Mouse (Mus musculus) stomach, embryonic 16.5 days (tissue): ENCODE measurements around the gene Cacna2d2. TPM values are rescaled to one million over a fixed set of nuclear protein-coding genes. Genes with fewer than 3 reads are reported as not detected.
"Not testable (repeated sequence)": the region's sequence is repeated elsewhere in the genome, so short reads cannot be mapped to it uniquely, and the experiment has no call there.

ENCODE experiments used
- ATAC-seq: fragments of 200-750 bp; cut with Nextera tagmentation; 2 replicates; pipeline ENCODE4 v1.8.0; 2017; ENCODE audit warnings: moderate number of reproducible peaks, moderate TSS enrichment; ENCODE audit not compliant: insufficient read depth, low FRiP score
- H3K27ac ChIP-seq: fragments of 300-500 bp; sonication (generic); 2 replicates; pipeline ENCODE4 v1.5.1; 2014; ENCODE audit warnings: low read length
- H3K27me3 ChIP-seq: fragments of 300-500 bp; sonication (generic); 2 replicates; pipeline ENCODE4 v1.6.1; 2014; ENCODE audit warnings: low read length, control low read depth, mixed read lengths; ENCODE audit not compliant: control insufficient read depth, insufficient read depth
- H3K36me3 ChIP-seq: fragments of 300-500 bp; sonication (generic); 2 replicates; pipeline ENCODE4 v1.6.1; 2014; ENCODE audit warnings: low read length; ENCODE audit not compliant: control insufficient read depth, insufficient read depth
- H3K4me1 ChIP-seq: fragments of 300-500 bp; sonication (generic); 2 replicates; pipeline ENCODE4 v1.6.1; 2014; ENCODE audit warnings: low read length, control low read depth, mixed read lengths; ENCODE audit not compliant: control insufficient read depth, insufficient read depth
- H3K4me2 ChIP-seq: fragments of 300-500 bp; sonication (generic); 2 replicates; pipeline ENCODE4 v1.6.1; 2014; ENCODE audit warnings: low read depth, low read length, mixed read lengths
- H3K4me3 ChIP-seq: fragments of 300-500 bp; sonication (generic); replicated peaks from 2 replicates; pipeline ENCODE4 v1.5.1; 2014; ENCODE audit warnings: mild to moderate bottlenecking, low read length
- H3K9ac ChIP-seq: fragments of 300-500 bp; sonication (generic); 2 replicates; pipeline ENCODE4 v1.6.1; 2014; ENCODE audit warnings: low read length
- H3K9me3 ChIP-seq: fragments of 300-500 bp; sonication (generic); replicated peaks from 2 replicates; pipeline ENCODE4 v1.6.1; 2016; ENCODE audit warnings: low read length, control low read depth; ENCODE audit not compliant: control insufficient read depth
- WGBS: fragments of 180-500 bp; shearing (Covaris S2); extraction: QIAGEN DNeasy Blood & Tissue Kit; methylation state at CpG from one replicate; pipeline ENCODE4 v1.1.7; 2014; 5-methylcytosine and 5-hydroxymethylcytosine counted together
- polyA plus RNA-seq: library from polyadenylated mRNA; unstranded; fragments of >200 nt; fragmentation: Nextera tagmentation; extraction: Ambion mirVana; gene quantifications from 2 replicates; pipeline ENCODE4 v1.2.1, GENCODE M21; 2015

Gene Cacna2d2
- polyA plus RNA-seq, 1 experiment from 2014 or later = 0.19 TPM

- not testable (repeated sequence) for H3K4me2 ChIP-seq, H3K27ac ChIP-seq, H3K27me3 ChIP-seq, H3K4me3 ChIP-seq, ATAC-seq, H3K9ac ChIP-seq, H3K9me3 ChIP-seq
- H3K4me1 ChIP-seq = peaks cover 39% of the 10 kb centered on the region
- 85% methylated on average over 6 of the region's 6 CpGs for WGBS
- H3K36me3 ChIP-seq = peaks cover 15% of the 10 kb centered on the region
Measured at GRCm38 (mm10) chr9:107573774-107574173, 174.4 kb downstream of the Cacna2d2 start.

- Histone ChIP-seq H3K27ac (peak overlapping the region; percentile 89), H3K9ac (peak overlapping the region; percentile 67; the same call in 1 of the 2 replicates), H3K9me3 (no peaks in the 10 kb centered on the region), H3K27me3 (no peaks in the 10 kb centered on the region), H3K4me3 (no peak overlapping the region), H3K36me3 (peaks cover 15% of the 10 kb centered on the region), H3K4me2 (peak overlapping the region; percentile 56), H3K4me1 (peaks cover 38% of the 10 kb centered on the region)
- WGBS = 62% methylated on average over 14 of the region's 14 CpGs
- ATAC-seq = peak; percentile 76
Measured at GRCm38 (mm10) chr9:107575579-107576356, 176.4 kb downstream of the Cacna2d2 start.

GRCm38 (mm10) chr9:107576357-107577107, 177.1 kb downstream of the Cacna2d2 start, which contains the start of gene Hyal1:
TSS of gene Hyal1 (plus strand) at chr9:107576927.
- peak within 1 kb of the TSS; percentile 89 for H3K27ac ChIP-seq
- H3K4me2 ChIP-seq = peak within 1 kb of the TSS; percentile 56
- peak within 1 kb of the TSS; percentile 67 for H3K9ac ChIP-seq
- peaks cover 30% of the 10 kb centered on the region for H3K4me1 ChIP-seq
- 12% methylated on average over 16 of the region's 16 CpGs for WGBS
- H3K27me3 ChIP-seq = no peaks in the 10 kb centered on the region
- no peaks in the 10 kb centered on the region for H3K9me3 ChIP-seq
- peaks cover 15% of the 10 kb centered on the region for H3K36me3 ChIP-seq
- H3K4me3 ChIP-seq = peak within 1 kb of the TSS; percentile 46
- peak; percentile 76 for ATAC-seq

- no peak for ATAC-seq
- Histone ChIP-seq H3K36me3 (peaks cover 7% of the 10 kb centered on the region; the same call in 1 of the 2 replicates), H3K27ac (no peak overlapping the region), H3K4me1 (peaks cover 28% of the 10 kb centered on the region), H3K4me3 (peak overlapping the region; percentile 4; the same call in 1 of the 2 replicates), H3K9me3 (no peaks in the 10 kb centered on the region), H3K27me3 (no peaks in the 10 kb centered on the region), H3K9ac (peak overlapping the region; percentile 67; the same call in 1 of the 2 replicates), H3K4me2 (peak overlapping the region; percentile 56)
- 88% methylated on average over 10 of the region's 10 CpGs for WGBS
Measured at GRCm38 (mm10) chr9:107577871-107578270, 178.5 kb downstream of the Cacna2d2 start.

- WGBS = 72% methylated on average over 3 of the region's 3 CpGs
- no peaks in the 10 kb centered on the region for H3K27me3 ChIP-seq
- no peaks in the 10 kb centered on the region for H3K9me3 ChIP-seq
- peak within 1 kb of the TSS; percentile 4; the same call in 1 of the 2 replicates for H3K4me3 ChIP-seq
- H3K27ac ChIP-seq = peak within 1 kb of the TSS; percentile 94
- H3K9ac ChIP-seq = peak within 1 kb of the TSS; percentile 67; the same call in 1 of the 2 replicates
- H3K4me1 ChIP-seq = peaks cover 28% of the 10 kb centered on the region
- ATAC-seq = no peak
- peaks cover 2% of the 10 kb centered on the region; the same call in 1 of the 2 replicates for H3K36me3 ChIP-seq
- H3K4me2 ChIP-seq = peak within 1 kb of the TSS; percentile 56
Measured at GRCm38 (mm10) chr9:107578587-107578986, 179.2 kb downstream of the Cacna2d2 start, which contains the start of gene Naa80. TSS of gene Naa80 (plus strand) at chr9:107578887.

Other genes starting within 250 kb of the Cacna2d2 start
- 0.30 and 0.45 TPM in 2 replicates for gene Dock3, start 167.7 kb upstream of the Cacna2d2 start, polyA plus RNA-seq
- 41.2 and 46.4 TPM in 2 replicates for gene Mapkapk3, start 109.7 kb upstream of the Cacna2d2 start, polyA plus RNA-seq
- 13.2 and 16.5 TPM in 2 replicates for gene Cish, start 103.6 kb upstream of the Cacna2d2 start, polyA plus RNA-seq
- 11.3 and 11.8 TPM in 2 replicates for gene Hemk1, start 61.3 kb upstream of the Cacna2d2 start, polyA plus RNA-seq
- 0.47 and 0.90 TPM in 2 replicates for gene 6430571L13Rik, start 59.0 kb upstream of the Cacna2d2 start, polyA plus RNA-seq
- gene Tmem115, start 134.3 kb downstream of the Cacna2d2 start, polyA plus RNA-seq = 38.1 and 40.2 TPM in 2 replicates
- 27.4 and 30.0 TPM in 2 replicates for gene Cyb561d2, start 142.6 kb downstream of the Cacna2d2 start, polyA plus RNA-seq
- 40.8 and 42.6 TPM in 2 replicates for gene Nprl2, start 142.6 kb downstream of the Cacna2d2 start, polyA plus RNA-seq
- 0.76 and 1.6 TPM in 2 replicates for gene Zmynd10, start 147.7 kb downstream of the Cacna2d2 start, polyA plus RNA-seq
- gene Rassf1, start 151.9 kb downstream of the Cacna2d2 start, polyA plus RNA-seq = 63.8 and 72.2 TPM in 2 replicates
- gene Tusc2, start 163.6 kb downstream of the Cacna2d2 start, polyA plus RNA-seq = 35.0 and 38.2 TPM in 2 replicates
- gene Hyal2, start 168.3 kb downstream of the Cacna2d2 start, polyA plus RNA-seq = 85.2 and 91.6 TPM in 2 replicates
- 14.9 and 16.8 TPM in 2 replicates for gene Hyal1, start 177.3 kb downstream of the Cacna2d2 start, polyA plus RNA-seq
- 17.4 and 20.4 TPM in 2 replicates for gene Naa80, start 179.3 kb downstream of the Cacna2d2 start, polyA plus RNA-seq
- gene Hyal3, start 181.2 kb downstream of the Cacna2d2 start, polyA plus RNA-seq = 1.4 and 1.9 TPM in 2 replicates
- 62.0 and 77.7 TPM in 2 replicates for gene Ifrd2, start 188.0 kb downstream of the Cacna2d2 start, polyA plus RNA-seq
- gene Sema3b, start 209.6 kb downstream of the Cacna2d2 start, polyA plus RNA-seq = 14.9 and 16.3 TPM in 2 replicates
- gene Gnai2, start 235.8 kb downstream of the Cacna2d2 start, polyA plus RNA-seq = 308 and 311 TPM in 2 replicates